Mouse (Mus musculus) cerebellum, postnatal 25 days (tissue): Measurements from ENCODE around the gene Nat8f4.
"Not testable (repeated sequence)": the region's sequence is repeated elsewhere in the genome, so short reads cannot be mapped to it uniquely, and the experiment has no call there.

Experiments
- DNase-seq, 2 experiments: peaks; one replicate each; pipeline ENCODE4 v3.0.0; 2021; ENCODE audit warnings: mixed read lengths in 2 of 2

Nat8f4 gene

GRCm38 (mm10) chr6:85898596-85899475 is 5.8 kb downstream of the Nat8f4 start:
- DNase-seq: not testable (repeated sequence)

DNA sequence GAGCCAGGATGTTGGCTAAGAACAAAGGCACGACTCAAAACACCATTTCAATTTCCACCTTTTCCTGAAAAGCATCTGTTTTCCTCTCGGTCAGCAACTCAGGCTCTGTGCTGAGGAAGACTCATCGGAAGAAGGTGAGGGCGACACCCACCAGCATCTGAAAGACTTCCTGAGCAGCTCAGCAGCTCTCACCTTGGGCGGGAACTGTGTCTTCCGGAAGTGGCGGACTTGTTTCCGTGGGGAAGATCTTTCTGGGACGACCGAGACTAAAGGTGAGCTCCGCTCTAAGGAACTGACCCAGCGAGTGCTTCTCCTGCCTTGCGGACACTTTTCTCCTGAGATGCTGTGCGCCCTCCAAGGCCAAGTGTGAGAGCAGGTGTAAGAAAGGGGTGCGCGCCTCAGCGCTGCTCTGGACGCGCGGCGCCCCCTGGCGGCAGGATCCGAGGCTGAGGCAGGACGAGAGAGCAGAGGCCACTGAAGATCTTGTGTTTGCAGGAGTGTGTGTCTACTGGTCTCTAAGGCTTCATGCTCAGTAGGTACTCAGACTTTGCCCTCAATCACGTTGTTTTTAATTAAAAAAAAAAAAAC is 9.5 kb downstream of the Nat8f4 start:
- peak; percentile 50 to 68 for DNase-seq

DNA sequence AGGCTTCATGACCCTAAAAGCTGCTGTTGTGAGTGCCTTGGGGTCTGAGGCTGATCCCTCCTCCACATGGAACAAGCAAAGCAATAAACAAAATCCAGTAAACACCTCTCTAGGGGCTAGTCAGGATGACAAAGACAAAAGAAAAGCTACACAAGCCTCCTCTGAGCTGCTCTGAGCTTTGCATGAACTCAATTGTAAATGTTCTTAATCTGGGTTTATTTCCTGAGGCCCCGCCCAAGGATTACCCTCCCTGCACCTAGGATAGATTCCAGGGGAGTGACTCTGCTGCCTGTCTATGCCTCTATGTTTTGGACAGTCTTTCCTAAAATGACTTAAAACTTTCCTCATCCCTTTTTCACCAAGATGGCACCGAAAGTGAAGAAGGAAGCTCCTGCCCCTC is 15.7 kb downstream of the Nat8f4 start:
- DNase-seq: no peak

- DNase-seq: no peak
These were observed 20.4 kb downstream of the Nat8f4 start for GRCm38 (mm10) chr6:85884311-85884710.

GRCm38 (mm10) chr6:85883246-85883645 is 21.4 kb downstream of the Nat8f4 start:
- not testable (repeated sequence) for DNase-seq

GRCm38 (mm10) chr6:85869006-85869405 is 35.7 kb downstream of the Nat8f4 start, which contains the start of gene Nat8f2:
Gene Nat8f2, minus strand, starts transcription at chr6:85869158.
- not testable (repeated sequence) for DNase-seq

DNA sequence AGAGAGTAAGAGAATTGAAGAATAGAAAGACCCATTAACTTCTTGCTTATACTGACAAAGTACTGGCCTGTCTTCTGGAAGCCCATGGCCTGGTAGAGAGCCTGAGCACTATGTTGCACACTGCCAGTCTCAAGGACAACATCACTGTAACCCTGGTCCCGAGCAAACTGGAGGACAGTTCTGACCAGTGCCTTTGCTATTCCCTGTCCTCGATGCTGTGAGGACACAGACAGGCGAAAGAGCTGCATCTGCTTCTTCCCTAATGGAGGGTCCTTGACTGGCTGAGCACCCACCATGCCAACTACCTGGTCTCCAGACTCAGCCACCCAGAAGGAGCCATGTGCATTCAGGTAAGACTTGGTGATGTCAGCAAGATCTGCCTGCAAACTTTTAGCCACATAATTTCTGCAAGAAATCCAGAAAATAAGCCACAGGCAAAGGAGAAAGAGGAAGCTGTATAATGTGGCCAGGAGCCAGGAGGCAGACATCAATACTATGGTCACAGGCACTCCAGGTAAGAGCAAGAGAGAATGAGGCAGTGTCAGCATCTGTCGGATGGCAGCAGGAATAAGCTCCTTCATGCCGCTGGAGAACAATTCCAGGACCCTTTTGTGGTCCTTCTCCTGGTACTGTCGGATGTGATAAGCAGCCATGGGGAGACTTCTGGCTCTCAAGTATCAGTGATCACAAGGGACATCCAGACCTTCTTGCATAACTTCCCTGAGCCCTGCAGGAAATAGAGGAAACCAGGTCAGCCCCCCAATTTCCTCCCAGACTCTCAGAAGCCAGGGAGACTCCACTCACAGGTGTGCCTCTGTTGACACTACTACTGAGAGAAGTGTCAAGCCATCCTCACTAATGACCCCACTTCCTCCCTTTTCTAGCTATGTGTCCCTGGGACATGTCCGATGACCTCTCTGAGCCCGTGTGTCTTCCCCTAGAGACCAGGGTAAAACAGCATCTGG is 36.7 kb downstream of the Nat8f4 start:
- no peak for DNase-seq

GRCm38 (mm10) chr6:85866995-85867394 is 37.7 kb downstream of the Nat8f4 start:
- not testable (repeated sequence) for DNase-seq

GRCm38 (mm10) chr6:85866166-85866565 is 38.5 kb downstream of the Nat8f4 start:
- DNase-seq: not testable (repeated sequence)

DNA sequence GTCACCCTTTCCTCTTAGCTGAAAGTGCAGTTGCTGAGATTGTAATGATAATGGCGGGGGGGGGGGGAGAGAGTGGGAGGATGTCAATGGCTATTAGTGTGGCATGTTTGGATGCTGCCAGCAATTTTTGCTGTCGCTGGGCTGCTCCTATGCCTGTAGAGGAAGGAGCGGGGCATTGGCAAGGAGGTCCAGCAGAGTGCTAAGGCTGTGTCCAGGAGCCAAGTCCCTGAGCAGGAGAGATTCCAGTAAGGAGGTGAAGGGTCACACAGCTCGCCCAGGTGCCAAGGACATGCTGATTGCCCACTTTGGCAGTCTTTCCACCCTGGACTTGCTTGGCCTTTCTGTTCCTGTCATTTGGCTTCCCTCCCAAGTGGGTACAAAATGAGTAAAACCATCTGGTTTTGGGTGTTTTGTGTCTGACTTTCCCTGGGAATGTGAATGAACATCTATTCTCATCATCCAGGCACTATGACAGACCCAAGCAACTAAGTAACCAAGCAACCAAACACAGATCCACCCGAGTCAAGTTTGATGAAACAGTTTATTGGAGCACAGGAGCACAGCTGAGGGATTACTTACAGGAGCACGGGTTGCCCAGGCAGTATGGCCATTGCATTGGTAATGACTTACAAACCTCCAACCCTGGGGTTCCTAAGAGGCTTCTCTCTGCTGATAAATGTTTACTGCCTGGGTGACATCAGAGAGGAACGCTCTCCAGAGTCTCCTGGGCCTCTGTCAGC is 39.6 kb downstream of the Nat8f4 start:
- DNase-seq: peak in 1 of 2 experiments; percentile 7

GRCm38 (mm10) chr6:85863840-85864239 is 40.8 kb downstream of the Nat8f4 start:
- no peak for DNase-seq

DNA sequence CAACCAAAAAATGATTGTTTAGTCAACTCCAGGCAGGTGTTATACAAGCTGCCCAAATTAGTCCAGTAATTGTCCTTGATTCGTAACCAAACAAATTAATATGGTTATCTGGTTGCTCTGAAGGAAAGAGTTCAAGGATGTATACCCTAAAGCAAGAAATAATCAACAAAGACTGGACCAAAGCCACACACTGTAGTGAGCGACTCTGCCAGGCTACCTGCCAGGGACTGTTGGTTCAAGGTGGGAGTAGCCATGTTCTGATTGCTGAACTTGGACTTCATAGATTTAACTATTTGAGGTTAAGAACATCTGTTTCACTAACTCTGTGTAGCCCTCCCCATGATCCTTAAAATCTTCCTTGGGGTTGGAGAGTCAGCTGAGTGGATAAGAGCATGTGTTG is 41.5 kb downstream of the Nat8f4 start:
- DNase-seq: no peak

DNA sequence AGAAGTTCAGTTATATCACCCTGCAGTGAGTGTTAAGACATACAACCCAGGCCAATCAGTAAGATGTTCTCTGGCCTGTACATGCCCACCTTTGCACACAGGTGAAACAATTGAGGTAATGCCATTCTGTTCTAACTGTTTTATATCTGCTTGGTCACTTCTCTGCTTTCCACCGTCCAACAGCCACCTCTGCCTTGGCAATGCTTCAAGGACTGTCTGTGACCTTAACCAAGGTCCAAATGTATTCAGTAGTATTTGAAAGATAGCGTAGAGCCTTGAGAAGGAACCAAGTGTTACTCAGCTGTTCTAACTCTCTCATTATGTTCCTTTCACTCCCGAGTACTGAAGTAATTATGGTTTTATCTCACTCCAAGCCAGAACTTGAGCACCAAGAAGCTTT is 42.1 kb downstream of the Nat8f4 start:
- DNase-seq: no peak

DNA sequence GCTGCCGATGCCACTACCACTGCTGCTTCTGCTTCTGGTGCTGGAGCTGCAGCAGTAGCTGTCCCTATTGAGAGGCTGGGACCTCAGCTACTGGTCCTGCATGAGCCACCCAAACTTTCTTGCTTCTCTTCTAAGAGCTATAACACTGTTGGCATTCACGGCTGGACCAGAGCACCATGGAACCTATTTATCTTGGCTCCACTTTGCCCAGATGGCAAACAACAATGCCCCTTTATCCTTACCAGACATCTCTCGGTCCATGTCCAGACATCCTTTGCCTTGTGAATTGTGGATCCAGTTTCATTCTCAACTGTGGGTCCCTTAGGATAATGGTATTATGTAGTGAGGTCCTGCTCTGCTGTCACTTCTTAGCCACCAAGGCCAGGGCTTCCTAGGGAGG is 43.4 kb downstream of the Nat8f4 start:
- DNase-seq: no peak

DNA sequence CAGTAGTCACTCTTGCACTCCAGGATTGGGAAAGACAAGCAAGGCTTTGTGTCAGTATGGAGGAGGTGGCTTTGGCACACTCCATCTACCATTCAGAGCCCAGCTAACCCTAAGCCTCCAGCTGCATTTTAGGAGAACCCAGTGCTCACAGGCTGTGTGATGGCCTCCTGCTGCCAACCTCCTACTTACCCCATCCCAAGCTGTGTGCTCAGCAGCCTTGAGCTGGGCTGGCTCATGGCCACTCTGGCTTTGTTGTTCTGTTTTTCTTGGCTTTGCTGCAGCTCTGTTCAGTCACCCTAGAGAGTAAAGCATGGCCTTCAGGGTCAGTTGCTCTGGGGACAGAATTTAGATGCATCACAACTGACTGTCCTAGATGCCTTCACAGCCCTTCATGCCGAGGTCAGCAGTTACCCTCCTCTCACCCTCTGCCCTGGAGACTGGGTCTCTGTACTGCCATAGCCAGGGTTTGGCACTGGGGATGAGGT is 48.4 kb downstream of the Nat8f4 start:
- DNase-seq: peak; percentile 25 to 38

DNA sequence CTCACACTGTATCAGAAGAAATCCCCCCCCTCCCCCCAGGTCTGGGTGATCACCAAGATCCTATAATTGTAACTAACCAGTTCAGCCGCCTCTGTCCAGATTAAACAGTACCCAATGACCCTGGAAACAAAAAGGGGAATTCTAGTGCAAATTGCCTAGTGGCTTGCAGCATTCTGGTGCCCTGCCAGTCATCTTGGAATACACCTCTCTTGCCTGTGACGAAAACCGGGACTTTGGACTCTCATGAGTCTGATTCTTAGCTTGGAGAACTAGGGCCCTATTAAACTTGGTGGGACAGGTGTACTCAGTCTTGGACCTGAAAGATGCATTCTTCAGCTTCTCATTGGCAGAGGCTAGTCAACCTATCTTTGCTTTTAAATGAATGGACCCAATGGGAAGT is 51.2 kb downstream of the Nat8f4 start:
- no peak for DNase-seq

DNA sequence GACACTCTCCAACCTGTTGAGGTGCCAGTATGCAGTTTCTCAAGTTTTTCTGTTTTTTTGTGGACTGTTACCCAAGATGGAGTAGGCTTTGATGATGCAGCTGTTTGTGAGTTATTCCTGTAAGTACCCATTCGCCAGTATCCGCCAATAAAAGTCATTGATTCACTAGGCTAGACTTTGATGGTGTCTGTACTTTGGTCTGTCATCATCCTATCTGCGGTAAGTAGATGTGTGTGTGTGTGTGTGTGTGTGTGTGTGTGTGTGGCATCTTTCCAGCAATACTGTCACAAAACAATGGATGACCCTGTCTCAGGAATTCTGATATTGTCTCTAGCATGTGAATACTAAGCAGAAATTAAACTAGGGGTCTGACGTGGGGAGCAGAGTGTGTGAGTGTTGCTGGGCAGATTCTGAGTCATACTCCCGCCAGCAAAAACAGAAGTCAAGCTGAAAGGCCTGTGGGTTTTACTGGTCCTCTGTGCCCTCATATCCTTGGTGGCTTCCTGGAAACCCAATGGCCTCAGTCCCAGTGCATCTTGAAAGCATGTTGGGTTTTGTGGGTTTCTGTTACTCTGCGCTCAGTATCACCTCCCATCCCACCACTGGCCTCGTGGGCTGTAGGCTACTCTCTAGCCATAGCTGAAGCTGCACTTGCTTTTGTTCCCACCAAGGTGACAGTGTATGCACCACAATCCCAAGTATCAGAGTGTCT is 53.5 kb downstream of the Nat8f4 start:
- no peak for DNase-seq

DNA sequence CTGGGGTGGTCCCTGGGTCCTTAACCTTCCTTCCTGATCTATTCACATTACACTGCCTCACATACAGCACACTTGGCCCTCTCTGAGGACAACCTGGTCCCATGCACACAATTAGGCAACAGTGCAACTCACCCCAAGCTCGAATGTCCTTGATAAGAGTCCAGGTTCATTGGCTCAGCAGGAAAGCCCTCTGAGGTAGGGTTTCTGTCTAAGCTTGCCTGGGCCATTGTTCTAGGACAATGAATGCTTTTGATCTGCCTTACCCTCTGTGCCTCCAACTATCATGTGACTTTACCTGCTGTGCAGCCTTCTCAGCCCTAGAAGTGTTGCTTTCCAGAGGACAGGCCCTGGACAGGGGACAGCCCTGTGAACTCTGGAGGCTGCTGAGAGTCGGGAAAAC is 55.4 kb downstream of the Nat8f4 start:
- DNase-seq: no peak
